Mouse (Mus musculus): Measurements from ENCODE around the gene Hils1.
A peak's percentile ranks its signal among the peaks of the same experiment; 100 is the strongest.

GRCm38 (mm10) chr11:94942282-94943023 lies 24.9 kb upstream of the Hils1 start:
- peak; percentile 67 for TF ChIP-seq CTCF (IDR thresholded peaks at IDR 0.05; ENCODE audit: low read depth)
- no peak for TF ChIP-seq EP300 (optimal IDR thresholded peaks at IDR 0.05)
